Mouse (Mus musculus): ENCODE results near the gene Masp1. TPM values are rescaled to one million over a fixed set of nuclear protein-coding genes. Genes with fewer than 3 reads are reported as not detected.

The Masp1 gene
- polyA plus RNA-seq, 1 experiment from 2014 or later = 26.2 TPM

DNA sequence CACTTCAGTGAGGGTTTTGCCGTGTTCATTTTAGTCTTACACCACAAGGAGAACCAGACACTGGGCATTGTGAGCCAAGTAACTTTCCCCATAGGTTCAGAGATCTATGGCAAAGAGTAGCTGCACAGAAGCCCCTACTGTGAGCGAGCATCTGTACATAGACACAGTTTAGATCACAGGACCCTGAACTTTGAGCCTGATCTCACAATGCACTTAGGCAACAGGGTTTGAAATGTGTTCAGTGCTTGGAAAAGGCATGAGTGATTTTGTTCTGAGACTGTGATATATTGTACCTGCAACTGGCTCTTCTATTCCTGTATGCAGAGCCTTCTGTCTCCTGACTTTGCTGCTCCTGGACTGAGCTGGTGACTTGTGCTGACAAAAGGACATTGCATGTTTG is 19.3 kb downstream of the Masp1 start:
- Histone ChIP-seq H3K36me3 (replicated peaks; ENCODE audit: control insufficient read depth, insufficient read depth) (no peaks in the 10 kb centered on the region), H3K4me3 (replicated peaks; ENCODE audit: low read length) (no peak overlapping the region), H3K9ac (no peak overlapping the region), H3K27me3 (ENCODE audit: control insufficient read depth, insufficient read depth, low read length) (no peaks in the 10 kb centered on the region), H3K4me2 (replicated peaks) (no peak overlapping the region), H3K9me3 (ENCODE audit: control insufficient read depth, low read length) (no peaks in the 10 kb centered on the region), H3K4me1 (replicated peaks; ENCODE audit: control insufficient read depth, insufficient read depth, low read length) (peaks cover 40% of the 10 kb centered on the region), H3K27ac (no peak overlapping the region)
- ATAC-seq (ENCODE audit: low FRiP score) = no peak
- WGBS = 87% methylated on average over 2 of the region's 2 CpGs
- no peak for DNase-seq (ENCODE audit: low spot score)

- ATAC-seq (ENCODE audit: low FRiP score) (no peak), DNase-seq (ENCODE audit: low spot score) (no peak)
- H3K27me3 ChIP-seq (ENCODE audit: control insufficient read depth, insufficient read depth, low read length) = no peaks in the 10 kb centered on the region
- no peak overlapping the region for H3K4me2 ChIP-seq (replicated peaks)
- H3K27ac ChIP-seq = no peak overlapping the region
- no peak overlapping the region for H3K4me3 ChIP-seq (replicated peaks; ENCODE audit: low read length)
- 77% methylated on average over 5 of the region's 5 CpGs for WGBS
- H3K36me3 ChIP-seq (replicated peaks; ENCODE audit: control insufficient read depth, insufficient read depth) = no peaks in the 10 kb centered on the region
- no peak overlapping the region for H3K9ac ChIP-seq
- no peaks in the 10 kb centered on the region for H3K9me3 ChIP-seq (ENCODE audit: control insufficient read depth, low read length)
- peaks cover 33% of the 10 kb centered on the region for H3K4me1 ChIP-seq (replicated peaks; ENCODE audit: control insufficient read depth, insufficient read depth, low read length)
These were observed 20.1 kb downstream of the Masp1 start for GRCm38 (mm10) chr16:23500558-23500957.

- ATAC-seq (ENCODE audit: low FRiP score) = no peak
- Histone ChIP-seq H3K9ac (no peak overlapping the region), H3K27ac (no peak overlapping the region), H3K4me3 (replicated peaks; ENCODE audit: low read length) (no peak overlapping the region), H3K4me2 (replicated peaks) (no peak overlapping the region), H3K27me3 (ENCODE audit: control insufficient read depth, insufficient read depth, low read length) (no peaks in the 10 kb centered on the region), H3K36me3 (replicated peaks; ENCODE audit: control insufficient read depth, insufficient read depth) (peaks cover 10% of the 10 kb centered on the region; the same call in 1 of the 2 replicates), H3K9me3 (ENCODE audit: control insufficient read depth, low read length) (no peaks in the 10 kb centered on the region), H3K4me1 (replicated peaks; ENCODE audit: control insufficient read depth, insufficient read depth, low read length) (peaks cover 18% of the 10 kb centered on the region)
- WGBS = 82% methylated on average over 7 of the region's 7 CpGs
- DNase-seq (ENCODE audit: low spot score) = no peak
These were observed 21.9 kb downstream of the Masp1 start for GRCm38 (mm10) chr16:23498691-23499131.

- WGBS = 71% methylated on average over 1 of the region's 1 CpGs
- Histone ChIP-seq H3K9me3 (ENCODE audit: control insufficient read depth, low read length) (no peaks in the 10 kb centered on the region), H3K4me2 (replicated peaks) (no peak overlapping the region), H3K9ac (no peak overlapping the region), H3K4me1 (replicated peaks; ENCODE audit: control insufficient read depth, insufficient read depth, low read length) (peaks cover 18% of the 10 kb centered on the region), H3K36me3 (replicated peaks; ENCODE audit: control insufficient read depth, insufficient read depth) (peaks cover 10% of the 10 kb centered on the region; the same call in 1 of the 2 replicates), H3K4me3 (replicated peaks; ENCODE audit: low read length) (no peak overlapping the region), H3K27ac (no peak overlapping the region), H3K27me3 (ENCODE audit: control insufficient read depth, insufficient read depth, low read length) (no peaks in the 10 kb centered on the region)
- ATAC-seq (ENCODE audit: low FRiP score) (no peak), DNase-seq (ENCODE audit: low spot score) (no peak)
These were observed 22.7 kb downstream of the Masp1 start for GRCm38 (mm10) chr16:23497881-23498280.

DNA sequence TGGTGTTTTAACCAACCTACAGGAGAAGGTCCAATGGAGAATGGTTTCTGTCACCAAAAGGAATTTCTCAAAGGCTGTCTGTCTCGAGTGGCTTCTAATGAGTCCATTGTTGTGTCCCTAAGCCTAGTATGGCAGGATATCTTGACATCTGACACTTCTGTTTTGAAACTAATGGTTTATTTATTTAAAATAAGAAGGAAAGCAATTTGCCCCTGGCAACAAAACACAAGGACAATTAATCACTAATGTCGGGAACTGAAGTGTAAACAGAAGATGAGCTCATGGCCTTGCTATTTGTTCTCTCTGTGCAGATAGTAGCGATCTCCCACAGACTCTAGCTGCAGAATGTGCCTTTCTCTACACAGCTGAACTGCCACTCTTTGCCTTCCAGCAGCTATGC is 23.2 kb downstream of the Masp1 start:
- peak; percentile 43; the same call in 1 of the 2 replicates for ATAC-seq (ENCODE audit: low FRiP score)

GRCm38 (mm10) chr16:23496245-23496924 is 24.2 kb downstream of the Masp1 start:
- Histone ChIP-seq H3K9ac (no peak overlapping the region), H3K4me3 (replicated peaks; ENCODE audit: low read length) (no peak overlapping the region), H3K27ac (no peak overlapping the region), H3K4me2 (replicated peaks) (no peak overlapping the region), H3K9me3 (ENCODE audit: control insufficient read depth, low read length) (no peaks in the 10 kb centered on the region), H3K36me3 (replicated peaks; ENCODE audit: control insufficient read depth, insufficient read depth) (peaks cover 18% of the 10 kb centered on the region; the same call in 1 of the 2 replicates), H3K4me1 (replicated peaks; ENCODE audit: control insufficient read depth, insufficient read depth, low read length) (peaks cover 18% of the 10 kb centered on the region), H3K27me3 (ENCODE audit: control insufficient read depth, insufficient read depth, low read length) (no peaks in the 10 kb centered on the region)
- ATAC-seq (ENCODE audit: low FRiP score) = no peak
- no peak for DNase-seq (ENCODE audit: low spot score)
- 57% methylated on average over 8 of the region's 8 CpGs for whole genome bisulfite sequencing

More for the DNA sequence above, 23.2 kb downstream of the Masp1 start:
- no peak overlapping the region for H3K4me2 ChIP-seq (replicated peaks)
- no peak overlapping the region for H3K9ac ChIP-seq
- H3K27ac ChIP-seq = 0 out of 2 replicates have a peak overlapping the region, but pooled peaks have one; percentile 0
- H3K36me3 ChIP-seq (replicated peaks; ENCODE audit: control insufficient read depth, insufficient read depth) = peaks cover 10% of the 10 kb centered on the region; the same call in 1 of the 2 replicates
- H3K4me3 ChIP-seq (replicated peaks; ENCODE audit: low read length) = no peak overlapping the region
- DNase-seq (ENCODE audit: low spot score) = peak; percentile 48
- whole genome bisulfite sequencing = 9% methylated on average over 3 of the region's 3 CpGs
- H3K9me3 ChIP-seq (ENCODE audit: control insufficient read depth, low read length) = no peaks in the 10 kb centered on the region
- no peaks in the 10 kb centered on the region for H3K27me3 ChIP-seq (ENCODE audit: control insufficient read depth, insufficient read depth, low read length)
- peaks cover 18% of the 10 kb centered on the region for H3K4me1 ChIP-seq (replicated peaks; ENCODE audit: control insufficient read depth, insufficient read depth, low read length)

DNA sequence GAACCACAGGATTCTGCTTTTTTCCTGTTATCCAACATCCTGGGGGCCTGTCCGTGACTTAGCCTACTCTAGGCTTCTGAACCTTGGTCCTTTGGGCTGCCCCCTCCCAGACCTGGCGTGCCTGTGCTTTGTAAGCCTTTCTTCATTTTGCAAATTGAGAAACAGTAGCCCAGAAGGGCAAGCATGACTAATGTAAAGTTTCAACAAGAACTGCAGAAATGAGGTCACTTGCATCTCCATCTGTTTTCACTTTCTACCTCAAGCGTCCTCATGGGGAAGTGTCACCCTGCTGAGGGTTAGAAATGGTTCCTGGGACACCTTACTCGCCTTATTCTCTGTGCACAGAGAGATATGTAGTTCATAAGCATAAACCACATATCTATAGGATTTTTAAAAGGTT is 27.8 kb downstream of the Masp1 start:
- 79% methylated on average over 4 of the region's 4 CpGs for WGBS
- Histone ChIP-seq H3K36me3 (replicated peaks; ENCODE audit: control insufficient read depth, insufficient read depth) (peaks cover 18% of the 10 kb centered on the region), H3K9ac (no peak overlapping the region), H3K4me3 (replicated peaks; ENCODE audit: low read length) (no peak overlapping the region), H3K9me3 (ENCODE audit: control insufficient read depth, low read length) (no peaks in the 10 kb centered on the region), H3K27ac (no peak overlapping the region), H3K4me2 (replicated peaks) (no peak overlapping the region), H3K27me3 (ENCODE audit: control insufficient read depth, insufficient read depth, low read length) (no peaks in the 10 kb centered on the region), H3K4me1 (replicated peaks; ENCODE audit: control insufficient read depth, insufficient read depth, low read length) (peaks cover 6% of the 10 kb centered on the region)
- ATAC-seq (ENCODE audit: low FRiP score) (no peak), DNase-seq (ENCODE audit: low spot score) (no peak)

GRCm38 (mm10) chr16:23483292-23483691 is 37.3 kb downstream of the Masp1 start:
- ATAC-seq (ENCODE audit: low FRiP score) (no peak), DNase-seq (ENCODE audit: low spot score) (no peak)
- Histone ChIP-seq H3K4me3 (replicated peaks; ENCODE audit: low read length) (no peak overlapping the region), H3K27me3 (ENCODE audit: control insufficient read depth, insufficient read depth, low read length) (no peaks in the 10 kb centered on the region), H3K9ac (no peak overlapping the region), H3K36me3 (replicated peaks; ENCODE audit: control insufficient read depth, insufficient read depth) (peaks cover 21% of the 10 kb centered on the region; the same call in 1 of the 2 replicates), H3K4me2 (replicated peaks) (no peak overlapping the region), H3K4me1 (replicated peaks; ENCODE audit: control insufficient read depth, insufficient read depth, low read length) (no peaks in the 10 kb centered on the region), H3K27ac (no peak overlapping the region), H3K9me3 (ENCODE audit: control insufficient read depth, low read length) (no peaks in the 10 kb centered on the region)
- WGBS = 89% methylated on average over 10 of the region's 10 CpGs

DNA sequence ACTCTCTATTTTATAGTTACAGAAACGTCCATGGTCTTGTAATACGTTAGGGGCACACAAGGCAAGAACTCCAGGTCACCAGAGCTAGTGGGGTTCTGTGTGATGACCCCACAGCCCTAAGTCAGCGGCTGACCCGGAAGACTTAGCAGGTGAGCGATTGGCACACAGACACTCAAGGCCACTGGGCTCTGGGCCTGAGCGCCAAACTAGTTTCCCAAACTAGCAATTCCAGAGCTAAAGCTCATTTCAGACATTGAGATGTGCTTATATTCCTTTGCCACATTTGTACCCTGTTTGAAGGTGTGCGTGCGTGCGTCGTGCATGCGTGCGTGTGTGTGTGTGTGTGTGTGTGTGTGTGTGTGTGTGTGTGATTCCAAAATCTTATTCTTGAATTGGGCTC is 37.8 kb downstream of the Masp1 start:
- H3K4me3 ChIP-seq (replicated peaks; ENCODE audit: low read length) = no peak overlapping the region
- no peak overlapping the region for H3K4me2 ChIP-seq (replicated peaks)
- H3K9ac ChIP-seq = no peak overlapping the region
- peaks cover 21% of the 10 kb centered on the region; the same call in 1 of the 2 replicates for H3K36me3 ChIP-seq (replicated peaks; ENCODE audit: control insufficient read depth, insufficient read depth)
- no peaks in the 10 kb centered on the region for H3K9me3 ChIP-seq (ENCODE audit: control insufficient read depth, low read length)
- no peaks in the 10 kb centered on the region for H3K4me1 ChIP-seq (replicated peaks; ENCODE audit: control insufficient read depth, insufficient read depth, low read length)
- no peak overlapping the region for H3K27ac ChIP-seq
- ATAC-seq (ENCODE audit: low FRiP score) (no peak), DNase-seq (ENCODE audit: low spot score) (no peak)
- H3K27me3 ChIP-seq (ENCODE audit: control insufficient read depth, insufficient read depth, low read length) = no peaks in the 10 kb centered on the region
- 93% methylated on average over 12 of the region's 12 CpGs for WGBS
